Mouse (Mus musculus): ENCODE results near the gene Trp53rka. TPM values are rescaled to one million over a fixed set of nuclear protein-coding genes. Genes with fewer than 3 reads are reported as not detected.

Gene Trp53rka
- polyA plus RNA-seq, 1 experiment, result 11.5 TPM

- 36% methylated on average over 10 of the region's 10 CpGs for WGBS
- H3K4me1 ChIP-seq (ENCODE audit: control insufficient read depth, insufficient read depth, insufficient read length, low read length), result no peaks in the 10 kb centered on the region
- H3K27ac ChIP-seq (ENCODE audit: insufficient read depth, low read depth, low read length), result no peak overlapping the region
- H3K27me3 ChIP-seq (ENCODE audit: control insufficient read depth, insufficient read depth, low read length), result no peaks in the 10 kb centered on the region
- H3K36me3 ChIP-seq (ENCODE audit: control insufficient read depth, insufficient read depth, low read length), result no peaks in the 10 kb centered on the region
- TF ChIP-seq CTCF (IDR thresholded peaks at IDR 0.05; ENCODE audit: extremely low read depth, insufficient read length, insufficient replicate concordance, low read depth, low read length), result no peak
- TF ChIP-seq POLR2A (IDR thresholded peaks at IDR 0.05; ENCODE audit: low read depth, low read length), result no peak
- H3K4me3 ChIP-seq (ENCODE audit: low read depth, low read length), result no peak overlapping the region
Observed at GRCm38 (mm10) chr2:165442981-165443380, 50.1 kb downstream of the Trp53rka start.

- WGBS, result 55% methylated on average over 4 of the region's 4 CpGs
- H3K27me3 ChIP-seq (ENCODE audit: control insufficient read depth, insufficient read depth, low read length), result no peaks in the 10 kb centered on the region
- TF ChIP-seq CTCF (IDR thresholded peaks at IDR 0.05; ENCODE audit: extremely low read depth, insufficient read length, insufficient replicate concordance, low read depth, low read length) (no peak), POLR2A (IDR thresholded peaks at IDR 0.05; ENCODE audit: low read depth, low read length) (no peak)
- H3K27ac ChIP-seq (ENCODE audit: insufficient read depth, low read depth, low read length), result no peak overlapping the region
- no peak overlapping the region for H3K4me3 ChIP-seq (ENCODE audit: low read depth, low read length)
- no peaks in the 10 kb centered on the region for H3K4me1 ChIP-seq (ENCODE audit: control insufficient read depth, insufficient read depth, insufficient read length, low read length)
- H3K36me3 ChIP-seq (ENCODE audit: control insufficient read depth, insufficient read depth, low read length), result no peaks in the 10 kb centered on the region
Observed at GRCm38 (mm10) chr2:165441613-165442012, 51.5 kb downstream of the Trp53rka start.

Other genes with a start within 250 kb of the Trp53rka start
- gene Slc35c2, start 205.5 kb downstream of the Trp53rka start, polyA plus RNA-seq (2012; rRNA removed), result 103 and 171 TPM in 2 replicates
- 34.3 and 66.1 TPM in 2 replicates for gene Elmo2, start 166.8 kb downstream of the Trp53rka start, polyA plus RNA-seq (2012; rRNA removed)
- gene Zfp663, start 124.6 kb downstream of the Trp53rka start, polyA plus RNA-seq (2012; rRNA removed), result not detected in 2 replicates
- 0.34 and 0.35 TPM in 2 replicates for gene Zfp334, start 105.1 kb downstream of the Trp53rka start, polyA plus RNA-seq (2012; rRNA removed)
- 1.6 and 2.2 TPM in 2 replicates for gene Ocstamp, start 92.9 kb downstream of the Trp53rka start, polyA plus RNA-seq (2012; rRNA removed)
- gene Slc13a3, start 20.1 kb downstream of the Trp53rka start, polyA plus RNA-seq (2012; rRNA removed), result 0.03 and 0.30 TPM in 2 replicates
- gene Slc2a10, start 10.5 kb upstream of the Trp53rka start, polyA plus RNA-seq (2012; rRNA removed), result 3.9 and 6.1 TPM in 2 replicates
- gene Eya2, start 101.7 kb upstream of the Trp53rka start, polyA plus RNA-seq (2012; rRNA removed), result 0.93 and 12.1 TPM in 2 replicates